Mouse (Mus musculus): ENCODE measurements around the gene Tmem171. TPM values are rescaled to one million over a fixed set of nuclear protein-coding genes. Genes with fewer than 3 reads are reported as not detected.

Tmem171 gene
- polyA plus RNA-seq, 1 experiment from 2014 or later = 1.9 TPM

- no peaks in the 10 kb centered on the region for H3K9me3 ChIP-seq (ENCODE audit: control insufficient read depth, low read depth, low read length)
- no peaks in the 10 kb centered on the region for H3K27me3 ChIP-seq (ENCODE audit: control insufficient read depth, insufficient read depth, low read length)
- no peak overlapping the region for H3K27ac ChIP-seq (ENCODE audit: low read length)
- no peak overlapping the region for H3K4me3 ChIP-seq (ENCODE audit: low read depth, low read length)
- H3K9ac ChIP-seq (replicated peaks; ENCODE audit: low read depth, low read length) = no peak overlapping the region
- ATAC-seq (ENCODE audit: insufficient number of reproducible peaks, insufficient read depth, low FRiP score, low read depth) = no peak
- 76% methylated on average over 1 of the region's 1 CpGs for WGBS
- H3K36me3 ChIP-seq (ENCODE audit: control insufficient read depth, insufficient read depth, low read length) = peaks cover 18% of the 10 kb centered on the region; the same call in 1 of the 2 replicates
- no peaks in the 10 kb centered on the region for H3K4me1 ChIP-seq (ENCODE audit: control insufficient read depth, insufficient read depth, low read length)
- no peak overlapping the region for H3K4me2 ChIP-seq (replicated peaks; ENCODE audit: low read depth, low read length)
These were observed 27.7 kb upstream of the Tmem171 start for GRCm38 (mm10) chr13:98722296-98722695.

- no peak for ATAC-seq (ENCODE audit: insufficient number of reproducible peaks, insufficient read depth, low FRiP score, low read depth)
- H3K9ac ChIP-seq (replicated peaks; ENCODE audit: low read depth, low read length) = no peak overlapping the region
- WGBS = 86% methylated on average over 8 of the region's 8 CpGs
- H3K27ac ChIP-seq (ENCODE audit: low read length) = no peak overlapping the region; the same call in 1 of the 2 replicates
- no peaks in the 10 kb centered on the region for H3K9me3 ChIP-seq (ENCODE audit: control insufficient read depth, low read depth, low read length)
- no peak overlapping the region for H3K4me3 ChIP-seq (ENCODE audit: low read depth, low read length)
- H3K27me3 ChIP-seq (ENCODE audit: control insufficient read depth, insufficient read depth, low read length) = no peaks in the 10 kb centered on the region
- no peaks in the 10 kb centered on the region for H3K36me3 ChIP-seq (ENCODE audit: control insufficient read depth, insufficient read depth, low read length)
- no peaks in the 10 kb centered on the region for H3K4me1 ChIP-seq (ENCODE audit: control insufficient read depth, insufficient read depth, low read length)
- no peak overlapping the region for H3K4me2 ChIP-seq (replicated peaks; ENCODE audit: low read depth, low read length)
These were observed 21.5 kb upstream of the Tmem171 start for GRCm38 (mm10) chr13:98716176-98716575.

- peak; percentile 70 for ATAC-seq (ENCODE audit: insufficient number of reproducible peaks, insufficient read depth, low FRiP score, low read depth)
- H3K9ac ChIP-seq (replicated peaks; ENCODE audit: low read depth, low read length) = no peak overlapping the region
- no peaks in the 10 kb centered on the region for H3K36me3 ChIP-seq (ENCODE audit: control insufficient read depth, insufficient read depth, low read length)
- H3K9me3 ChIP-seq (ENCODE audit: control insufficient read depth, low read depth, low read length) = no peaks in the 10 kb centered on the region
- H3K27me3 ChIP-seq (ENCODE audit: control insufficient read depth, insufficient read depth, low read length) = no peaks in the 10 kb centered on the region
- H3K4me1 ChIP-seq (ENCODE audit: control insufficient read depth, insufficient read depth, low read length) = no peaks in the 10 kb centered on the region
- H3K4me3 ChIP-seq (ENCODE audit: low read depth, low read length) = no peak overlapping the region
- WGBS = 64% methylated on average over 6 of the region's 6 CpGs
- peak overlapping the region; percentile 44; the same call in 1 of the 2 replicates for H3K27ac ChIP-seq (ENCODE audit: low read length)
- H3K4me2 ChIP-seq (replicated peaks; ENCODE audit: low read depth, low read length) = no peak overlapping the region
These were observed 20.9 kb upstream of the Tmem171 start for GRCm38 (mm10) chr13:98715443-98715990.

- ATAC-seq (ENCODE audit: insufficient number of reproducible peaks, insufficient read depth, low FRiP score, low read depth) = no peak
- Histone ChIP-seq H3K4me1 (ENCODE audit: control insufficient read depth, insufficient read depth, low read length) (no peaks in the 10 kb centered on the region), H3K36me3 (ENCODE audit: control insufficient read depth, insufficient read depth, low read length) (no peaks in the 10 kb centered on the region), H3K4me3 (ENCODE audit: low read depth, low read length) (no peak overlapping the region), H3K27me3 (ENCODE audit: control insufficient read depth, insufficient read depth, low read length) (no peaks in the 10 kb centered on the region), H3K27ac (ENCODE audit: low read length) (no peak overlapping the region), H3K9ac (replicated peaks; ENCODE audit: low read depth, low read length) (no peak overlapping the region), H3K9me3 (ENCODE audit: control insufficient read depth, low read depth, low read length) (no peaks in the 10 kb centered on the region), H3K4me2 (replicated peaks; ENCODE audit: low read depth, low read length) (no peak overlapping the region)
- 93% methylated on average over 1 of the region's 1 CpGs for WGBS
These were observed 16.0 kb upstream of the Tmem171 start for GRCm38 (mm10) chr13:98710655-98711054.

GRCm38 (mm10) chr13:98710236-98710635, 15.6 kb upstream of the Tmem171 start:
- no peaks in the 10 kb centered on the region for H3K36me3 ChIP-seq (ENCODE audit: control insufficient read depth, insufficient read depth, low read length)
- H3K9me3 ChIP-seq (ENCODE audit: control insufficient read depth, low read depth, low read length) = no peaks in the 10 kb centered on the region
- no peaks in the 10 kb centered on the region for H3K4me1 ChIP-seq (ENCODE audit: control insufficient read depth, insufficient read depth, low read length)
- H3K27me3 ChIP-seq (ENCODE audit: control insufficient read depth, insufficient read depth, low read length) = no peaks in the 10 kb centered on the region
- H3K9ac ChIP-seq (replicated peaks; ENCODE audit: low read depth, low read length) = no peak overlapping the region
- no peak overlapping the region for H3K27ac ChIP-seq (ENCODE audit: low read length)
- H3K4me3 ChIP-seq (ENCODE audit: low read depth, low read length) = no peak overlapping the region
- 57% methylated on average over 8 of the region's 8 CpGs for WGBS
- no peak for ATAC-seq (ENCODE audit: insufficient number of reproducible peaks, insufficient read depth, low FRiP score, low read depth)
- no peak overlapping the region for H3K4me2 ChIP-seq (replicated peaks; ENCODE audit: low read depth, low read length)

- no peak overlapping the region for H3K9ac ChIP-seq (replicated peaks; ENCODE audit: low read depth, low read length)
- no peaks in the 10 kb centered on the region for H3K9me3 ChIP-seq (ENCODE audit: control insufficient read depth, low read depth, low read length)
- ATAC-seq (ENCODE audit: insufficient number of reproducible peaks, insufficient read depth, low FRiP score, low read depth) = no peak
- no peak overlapping the region for H3K27ac ChIP-seq (ENCODE audit: low read length)
- H3K4me1 ChIP-seq (ENCODE audit: control insufficient read depth, insufficient read depth, low read length) = no peaks in the 10 kb centered on the region
- H3K4me3 ChIP-seq (ENCODE audit: low read depth, low read length) = no peak overlapping the region
- no peaks in the 10 kb centered on the region for H3K36me3 ChIP-seq (ENCODE audit: control insufficient read depth, insufficient read depth, low read length)
- H3K4me2 ChIP-seq (replicated peaks; ENCODE audit: low read depth, low read length) = no peak overlapping the region
- no peaks in the 10 kb centered on the region for H3K27me3 ChIP-seq (ENCODE audit: control insufficient read depth, insufficient read depth, low read length)
- 71% methylated on average over 4 of the region's 4 CpGs for WGBS
These were observed 10.9 kb upstream of the Tmem171 start for GRCm38 (mm10) chr13:98705501-98705900.

- no peak for ATAC-seq (ENCODE audit: insufficient number of reproducible peaks, insufficient read depth, low FRiP score, low read depth)
- H3K27ac ChIP-seq (ENCODE audit: low read length) = no peak overlapping the region
- H3K4me1 ChIP-seq (ENCODE audit: control insufficient read depth, insufficient read depth, low read length) = peaks cover 10% of the 10 kb centered on the region; the same call in 1 of the 2 replicates
- no peak overlapping the region for H3K4me2 ChIP-seq (replicated peaks; ENCODE audit: low read depth, low read length)
- WGBS = 86% methylated on average over 8 of the region's 8 CpGs
- H3K27me3 ChIP-seq (ENCODE audit: control insufficient read depth, insufficient read depth, low read length) = no peaks in the 10 kb centered on the region
- H3K36me3 ChIP-seq (ENCODE audit: control insufficient read depth, insufficient read depth, low read length) = no peaks in the 10 kb centered on the region
- no peak overlapping the region for H3K4me3 ChIP-seq (ENCODE audit: low read depth, low read length)
- H3K9ac ChIP-seq (replicated peaks; ENCODE audit: low read depth, low read length) = no peak overlapping the region
- no peaks in the 10 kb centered on the region for H3K9me3 ChIP-seq (ENCODE audit: control insufficient read depth, low read depth, low read length)
These were observed 9.2 kb upstream of the Tmem171 start for GRCm38 (mm10) chr13:98703786-98704185.

- Histone ChIP-seq H3K27ac (ENCODE audit: low read length) (no peak overlapping the region), H3K4me2 (replicated peaks; ENCODE audit: low read depth, low read length) (no peak overlapping the region), H3K27me3 (ENCODE audit: control insufficient read depth, insufficient read depth, low read length) (no peaks in the 10 kb centered on the region), H3K36me3 (ENCODE audit: control insufficient read depth, insufficient read depth, low read length) (no peaks in the 10 kb centered on the region), H3K4me1 (ENCODE audit: control insufficient read depth, insufficient read depth, low read length) (peaks cover 10% of the 10 kb centered on the region; the same call in 1 of the 2 replicates), H3K9ac (replicated peaks; ENCODE audit: low read depth, low read length) (no peak overlapping the region), H3K4me3 (ENCODE audit: low read depth, low read length) (no peak overlapping the region), H3K9me3 (ENCODE audit: control insufficient read depth, low read depth, low read length) (no peaks in the 10 kb centered on the region)
- WGBS = 91% methylated on average over 8 of the region's 8 CpGs
- no peak for ATAC-seq (ENCODE audit: insufficient number of reproducible peaks, insufficient read depth, low FRiP score, low read depth)
These were observed 7.7 kb upstream of the Tmem171 start for GRCm38 (mm10) chr13:98702361-98702760.

GRCm38 (mm10) chr13:98701309-98701675, 6.7 kb upstream of the Tmem171 start:
- no peak overlapping the region for H3K9ac ChIP-seq (replicated peaks; ENCODE audit: low read depth, low read length)
- ATAC-seq (ENCODE audit: insufficient number of reproducible peaks, insufficient read depth, low FRiP score, low read depth) = 0 out of 2 replicates have a peak, but pooled peaks have one; percentile 11
- H3K4me1 ChIP-seq (ENCODE audit: control insufficient read depth, insufficient read depth, low read length) = peaks cover 10% of the 10 kb centered on the region; the same call in 1 of the 2 replicates
- no peaks in the 10 kb centered on the region for H3K36me3 ChIP-seq (ENCODE audit: control insufficient read depth, insufficient read depth, low read length)
- no peak overlapping the region for H3K4me3 ChIP-seq (ENCODE audit: low read depth, low read length)
- 63% methylated on average over 5 of the region's 5 CpGs for WGBS
- no peaks in the 10 kb centered on the region for H3K9me3 ChIP-seq (ENCODE audit: control insufficient read depth, low read depth, low read length)
- peak overlapping the region; percentile 68 for H3K27ac ChIP-seq (ENCODE audit: low read length)
- no peaks in the 10 kb centered on the region for H3K27me3 ChIP-seq (ENCODE audit: control insufficient read depth, insufficient read depth, low read length)
- H3K4me2 ChIP-seq (replicated peaks; ENCODE audit: low read depth, low read length) = no peak overlapping the region
